Mouse (Mus musculus) forelimb bud, embryonic 11.5 days (tissue): ENCODE data around the gene Med24.
"Not testable (repeated sequence)": the region's sequence is repeated elsewhere in the genome, so short reads cannot be mapped to it uniquely, and the experiment has no call there.

Experiments used
- DNase-seq: peaks from one replicate; pipeline ENCODE4 v3.0.0-alpha.2; 2012; ENCODE audit warnings: low read depth, low spot score

Gene Med24

GRCm38 (mm10) chr11:98695408-98695807 lies 33.8 kb downstream of the Med24 start:
- no peak for DNase-seq

- DNase-seq, result no peak
Measured at GRCm38 (mm10) chr11:98694301-98694700, 34.9 kb downstream of the Med24 start.

- no peak for DNase-seq
Measured at GRCm38 (mm10) chr11:98693746-98694145, 35.5 kb downstream of the Med24 start.

- no peak for DNase-seq
Measured at GRCm38 (mm10) chr11:98693201-98693600, 36.0 kb downstream of the Med24 start.

GRCm38 (mm10) chr11:98688009-98688408 lies 41.2 kb downstream of the Med24 start:
- no peak for DNase-seq

- no peak for DNase-seq
Measured at GRCm38 (mm10) chr11:98686976-98687375, 42.3 kb downstream of the Med24 start.

GRCm38 (mm10) chr11:98685642-98686041 lies 43.6 kb downstream of the Med24 start:
- no peak for DNase-seq

- DNase-seq, result no peak
Measured at GRCm38 (mm10) chr11:98682811-98683210, 46.4 kb downstream of the Med24 start.

GRCm38 (mm10) chr11:98681786-98682745 lies 47.2 kb downstream of the Med24 start, which contains the start of gene Psmd3:
Gene Psmd3 (plus strand): TSS chr11:98682554.
- peak; percentile 98 for DNase-seq

- DNase-seq, result no peak
Measured at GRCm38 (mm10) chr11:98681186-98681585, 48.0 kb downstream of the Med24 start.

- DNase-seq, result not testable (repeated sequence)
Measured at GRCm38 (mm10) chr11:98680595-98680994, 48.6 kb downstream of the Med24 start.

GRCm38 (mm10) chr11:98680023-98680422 lies 49.2 kb downstream of the Med24 start:
- DNase-seq, result no peak

GRCm38 (mm10) chr11:98675829-98676363 lies 53.3 kb downstream of the Med24 start:
- DNase-seq, result no peak

GRCm38 (mm10) chr11:98673136-98673535 lies 56.1 kb downstream of the Med24 start:
- DNase-seq, result peak; percentile 57

- DNase-seq, result no peak
Measured at GRCm38 (mm10) chr11:98672482-98672881, 56.8 kb downstream of the Med24 start.

GRCm38 (mm10) chr11:98671857-98672256 lies 57.4 kb downstream of the Med24 start:
- no peak for DNase-seq

- DNase-seq, result no peak
Measured at GRCm38 (mm10) chr11:98671284-98671815, 57.9 kb downstream of the Med24 start.

- DNase-seq, result no peak
Measured at GRCm38 (mm10) chr11:98668984-98669383, 60.3 kb downstream of the Med24 start.

GRCm38 (mm10) chr11:98664091-98664490 lies 65.1 kb downstream of the Med24 start, which contains the start of gene Gsdma:
Gene Gsdma (plus strand): TSS chr11:98664351.
- DNase-seq, result no peak

- peak; percentile 67 for DNase-seq
Measured at GRCm38 (mm10) chr11:98660517-98660916, 68.7 kb downstream of the Med24 start.

- DNase-seq, result peak; percentile 26
Measured at GRCm38 (mm10) chr11:98655076-98655475, 74.2 kb downstream of the Med24 start.
